Mouse (Mus musculus): ENCODE measurements around the gene Ascc1.

DNA sequence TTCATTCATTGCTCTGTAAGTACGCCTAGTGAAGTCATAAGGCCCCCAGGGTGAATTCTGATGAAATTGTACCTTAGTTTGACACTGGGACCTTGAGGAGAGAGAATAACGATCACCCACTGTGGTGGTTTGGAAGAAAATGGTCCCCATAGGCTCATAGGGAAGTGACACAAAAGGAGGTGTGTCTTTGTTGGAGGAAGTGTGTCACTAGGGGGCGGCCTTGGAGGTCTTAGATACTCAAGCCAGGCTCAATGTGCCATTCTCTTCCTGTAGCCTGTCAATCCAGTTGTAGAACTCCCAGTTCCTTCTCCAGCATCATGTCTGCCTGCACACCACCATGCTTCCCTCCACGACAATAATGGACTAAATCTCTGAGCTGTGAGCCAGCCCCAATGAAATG, 138.1 kb downstream of the Ascc1 start:
- TF ChIP-seq CEBPB (IDR thresholded peaks at IDR 0.05; ENCODE audit: low read depth) (no peak), CTCF (IDR thresholded peaks at IDR 0.05; ENCODE audit: control insufficient read depth, insufficient read depth, insufficient read length) (no peak), MAX (IDR thresholded peaks at IDR 0.05) (no peak)

Measured in C2C12 (cell line).